Mouse (Mus musculus): Measurements from ENCODE around the gene Rabepk.
"Not testable (repeated sequence)": the region's sequence is repeated elsewhere in the genome, so short reads cannot be mapped to it uniquely, and the experiment has no call there.

Gene Rabepk

GRCm38 (mm10) chr2:34762872-34763271, 36.8 kb downstream of the Rabepk start:
- DNase-seq (ENCODE audit: low spot score): no peak

- DNase-seq (ENCODE audit: low spot score): no peak
Observed at GRCm38 (mm10) chr2:34762174-34762573, 37.5 kb downstream of the Rabepk start.

GRCm38 (mm10) chr2:34761272-34761671, 38.4 kb downstream of the Rabepk start:
- not testable (repeated sequence) for DNase-seq (ENCODE audit: low spot score)

GRCm38 (mm10) chr2:34757341-34757740, 42.4 kb downstream of the Rabepk start:
- DNase-seq (ENCODE audit: low spot score): no peak

- DNase-seq (ENCODE audit: low spot score): peak; percentile 17
Observed at GRCm38 (mm10) chr2:34754551-34755358, 45.0 kb downstream of the Rabepk start, which contains the start of gene Gapvd1. Gapvd1 (minus strand) TSS chr2:34755232.

DNA sequence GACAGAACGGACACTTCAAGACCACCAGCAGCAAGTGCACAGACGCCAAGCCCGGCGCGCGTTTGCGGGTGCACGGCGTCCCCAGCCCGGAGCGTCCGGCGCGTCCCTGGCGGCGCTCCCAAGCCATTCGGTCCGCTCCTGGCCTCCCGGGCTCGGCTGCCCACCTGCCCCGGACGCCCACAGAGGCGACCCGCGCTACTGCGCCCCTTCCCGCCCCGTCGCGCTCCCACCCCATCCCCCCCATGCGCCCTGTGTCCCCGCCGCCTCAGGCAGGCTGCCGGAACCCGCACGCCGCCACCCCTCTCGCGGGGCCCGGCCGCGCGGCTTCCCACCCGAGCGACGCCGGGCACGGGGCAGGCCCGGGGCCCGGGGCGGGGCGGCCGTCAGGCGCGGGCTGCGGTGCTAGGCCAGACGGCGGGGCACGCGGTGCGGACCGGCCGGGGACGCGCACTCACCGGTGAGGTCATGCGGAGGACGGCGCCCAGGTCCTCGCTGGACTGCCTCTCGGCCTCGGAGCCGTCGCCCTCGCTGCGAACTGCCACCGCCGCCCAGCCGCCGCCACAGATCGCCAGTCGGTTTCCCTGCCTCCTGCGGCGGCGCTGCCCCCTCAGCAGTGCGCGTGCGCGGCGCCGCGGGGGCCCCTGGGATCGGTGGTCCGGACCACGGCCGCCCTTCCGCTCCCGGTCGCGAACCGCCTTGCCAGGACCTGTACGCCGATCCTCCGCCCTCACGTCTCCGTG, 45.7 kb downstream of the Rabepk start:
- DNase-seq (ENCODE audit: low spot score): peak; percentile 82

- no peak for DNase-seq (ENCODE audit: low spot score)
Observed at GRCm38 (mm10) chr2:34750245-34750644, 49.5 kb downstream of the Rabepk start.

- no peak for DNase-seq (ENCODE audit: low spot score)
Observed at GRCm38 (mm10) chr2:34748479-34748878, 51.2 kb downstream of the Rabepk start.

DNA sequence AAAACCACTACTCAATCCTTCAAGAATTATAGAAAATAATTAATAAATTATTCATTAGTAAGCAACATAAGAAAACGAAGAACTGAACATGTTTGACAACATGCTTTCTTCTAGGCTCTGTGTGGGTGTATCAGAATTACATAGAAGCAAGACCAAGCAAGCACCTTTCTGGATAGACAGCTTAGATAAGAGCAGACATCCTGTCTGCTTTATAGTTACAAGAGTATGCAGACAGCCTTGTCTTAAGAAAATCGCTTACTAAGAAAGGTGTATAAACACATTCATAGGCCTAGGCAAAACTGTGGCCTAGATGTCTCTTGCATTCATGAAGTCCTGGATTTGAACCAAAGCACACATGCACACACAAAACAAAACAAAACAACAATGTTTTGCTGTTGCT, 54.0 kb downstream of the Rabepk start:
- no peak for DNase-seq (ENCODE audit: low spot score)

DNA sequence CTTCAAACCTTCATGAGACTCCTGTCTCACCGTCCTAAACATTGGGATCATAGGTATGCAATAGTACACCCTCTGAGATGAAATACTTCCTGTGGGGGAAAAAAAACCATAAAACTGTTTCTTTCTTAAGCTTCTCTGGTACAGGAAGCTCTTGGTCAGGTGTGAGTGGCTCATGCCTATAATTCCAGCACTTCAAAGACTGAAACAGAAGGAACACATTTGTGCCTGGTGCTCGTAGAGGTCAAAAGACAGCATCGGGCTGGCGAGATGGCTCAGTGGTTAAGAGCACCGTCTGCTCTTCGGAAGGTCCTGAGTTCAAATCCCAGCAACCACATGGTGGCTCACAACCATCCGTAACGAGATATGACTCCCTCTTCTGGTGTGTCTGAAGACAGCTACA, 55.2 kb downstream of the Rabepk start:
- DNase-seq (ENCODE audit: low spot score): no peak

DNA sequence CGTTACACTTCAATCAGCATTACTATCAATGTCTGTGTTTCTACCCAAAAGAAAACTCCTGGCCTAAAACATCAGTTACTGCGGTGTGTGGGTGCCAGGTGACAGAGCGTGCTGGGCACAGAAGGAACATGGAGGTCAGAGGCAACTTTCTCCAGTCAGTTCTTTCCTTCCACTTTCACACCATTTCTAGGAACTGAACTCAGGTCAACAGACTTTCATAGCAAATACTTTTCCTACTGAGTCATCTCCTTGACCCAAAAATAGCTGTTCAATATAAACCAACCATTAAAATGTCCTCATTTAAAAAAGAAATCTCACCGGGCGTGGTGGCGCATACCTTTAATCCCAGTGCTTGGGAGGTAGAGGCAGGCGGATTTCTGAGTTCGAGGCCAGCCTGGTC, 57.0 kb downstream of the Rabepk start:
- no peak for DNase-seq (ENCODE audit: low spot score)

DNA sequence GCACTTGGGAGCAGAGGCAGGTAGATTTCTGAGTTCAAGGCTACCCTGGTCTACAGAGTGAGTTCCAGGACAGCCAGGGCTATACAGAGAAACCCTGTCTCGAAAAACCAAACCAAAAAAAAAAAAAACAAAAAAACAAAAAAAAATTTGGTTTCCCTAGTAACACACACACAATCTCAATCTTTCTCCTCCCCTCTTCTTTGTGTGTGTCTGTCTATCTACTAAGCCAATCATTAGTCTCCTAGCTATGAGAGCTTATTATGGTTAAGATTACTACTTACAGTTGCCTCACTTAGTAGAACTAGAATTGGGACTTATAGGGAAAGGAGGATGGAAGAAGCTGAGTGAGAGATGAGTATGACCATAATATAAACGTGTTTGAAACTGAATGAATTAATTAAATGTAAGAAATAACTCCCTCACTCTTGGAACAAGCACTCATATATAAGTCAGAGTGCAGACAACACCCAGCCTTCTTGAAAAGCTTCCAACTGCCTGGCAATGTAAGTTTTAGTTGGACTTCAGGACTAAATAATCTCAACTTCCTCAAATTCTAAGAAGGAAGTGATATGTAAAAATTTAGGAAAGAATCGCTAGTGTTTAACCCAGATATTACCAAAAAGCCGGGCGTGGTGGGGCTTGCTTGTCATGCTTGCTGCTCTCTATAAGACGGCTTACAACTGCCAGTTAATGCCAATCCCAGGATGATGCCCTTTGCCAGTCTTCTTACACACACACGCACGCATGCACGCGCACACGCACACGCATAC, 58.1 kb downstream of the Rabepk start:
- DNase-seq (ENCODE audit: low spot score): no peak

DNA sequence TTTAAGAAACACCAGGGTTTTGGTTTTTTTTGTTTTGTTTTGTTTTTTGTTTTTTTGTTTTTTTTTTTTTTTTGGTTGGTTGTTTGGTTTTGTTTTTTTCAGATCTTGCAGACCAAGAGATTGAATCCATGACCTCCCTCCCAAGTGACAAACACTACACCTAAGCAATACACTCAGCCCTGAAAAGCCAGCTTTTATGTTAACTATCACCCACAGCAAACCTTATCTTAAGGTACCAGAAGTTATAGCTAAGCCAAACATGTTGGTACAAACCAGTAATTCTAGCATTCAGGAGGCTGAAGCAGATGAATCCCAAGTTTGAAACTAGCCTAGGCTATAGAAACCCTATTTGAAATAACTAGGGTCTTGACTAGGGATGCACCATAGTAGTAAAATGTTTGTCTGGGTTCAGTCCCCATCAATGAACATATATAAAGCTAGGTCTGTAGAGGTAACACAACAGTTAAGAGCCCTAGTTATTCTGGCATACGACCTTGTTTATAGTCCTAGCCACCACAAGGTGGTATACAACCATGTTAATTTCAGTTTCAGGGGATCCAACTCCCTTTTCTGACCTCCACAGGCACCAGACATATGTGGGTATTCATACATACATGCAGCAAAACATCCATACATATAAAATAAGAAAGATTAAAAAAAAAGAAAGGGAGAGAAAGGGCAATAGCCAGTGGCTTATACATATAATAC, 59.9 kb downstream of the Rabepk start:
- DNase-seq (ENCODE audit: low spot score): no peak

DNA sequence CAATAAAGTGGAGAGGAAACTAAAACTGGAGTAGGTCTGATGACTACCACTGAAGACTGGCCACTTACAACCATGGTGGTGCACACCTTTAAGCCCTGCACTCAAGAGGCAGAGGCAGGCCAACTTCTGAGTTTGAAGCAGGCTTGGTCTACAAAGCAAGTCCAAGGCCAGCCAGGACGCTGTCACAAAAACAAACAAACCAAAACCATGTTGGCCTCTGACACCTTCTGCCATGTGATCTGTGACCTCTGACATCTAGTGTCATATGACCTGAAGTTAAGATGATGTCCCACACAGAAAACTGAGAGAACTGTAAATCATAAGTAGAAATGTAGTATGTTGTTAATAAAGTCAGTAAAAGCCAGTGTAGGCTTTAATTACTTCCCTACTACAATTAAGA, 61.8 kb downstream of the Rabepk start:
- DNase-seq (ENCODE audit: low spot score): no peak

- no peak for DNase-seq (ENCODE audit: low spot score)
Observed at GRCm38 (mm10) chr2:34736626-34737025, 63.1 kb downstream of the Rabepk start.

All from spleen, adult 12 weeks (tissue).